Mouse (Mus musculus): ENCODE results near the gene Adam19.

DNA sequence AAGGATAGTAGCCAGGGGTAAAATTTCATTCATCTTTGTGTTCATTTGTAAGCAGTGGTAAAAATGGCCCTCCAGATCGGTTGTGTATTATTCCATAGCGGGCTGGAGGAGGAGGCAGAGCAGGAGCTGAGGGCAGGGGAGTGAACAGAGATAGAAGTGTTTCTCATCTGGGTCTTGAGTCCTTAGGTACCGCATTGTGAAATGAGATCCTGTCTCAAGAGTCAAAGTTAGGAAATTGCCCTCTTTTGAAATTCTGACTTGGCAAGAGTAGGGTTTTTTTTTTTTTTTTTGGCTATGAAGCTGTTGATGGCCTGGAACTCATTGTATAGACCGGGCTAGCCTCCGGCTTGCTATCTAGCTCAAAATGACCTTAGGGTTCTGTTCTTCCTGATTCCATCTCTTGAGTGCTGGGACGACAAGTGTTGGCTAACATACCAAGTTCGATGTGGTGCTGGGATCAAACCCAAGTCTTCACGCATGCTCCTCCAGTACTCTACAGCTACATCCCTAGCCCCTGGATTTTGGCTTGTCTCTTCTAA lies 67.6 kb downstream of the Adam19 start:
- TF ChIP-seq CTCF (IDR thresholded peaks at IDR 0.05; ENCODE audit: borderline replicate concordance, extremely low read depth, insufficient read depth, insufficient read length) (no peak), POLR2A (IDR thresholded peaks at IDR 0.05; ENCODE audit: borderline replicate concordance, extremely low read depth, insufficient read depth, insufficient read length, poor library complexity, severe bottlenecking) (no peak)

All from brain, embryonic 14.5 days (tissue).